Mouse (Mus musculus): Measurements from ENCODE around the gene Prkcg. TPM values are rescaled to one million over a fixed set of nuclear protein-coding genes. Genes with fewer than 3 reads are reported as not detected.

Prkcg gene
- polyA plus RNA-seq, 2 experiments = 0.17 to 1.6 TPM

DNA sequence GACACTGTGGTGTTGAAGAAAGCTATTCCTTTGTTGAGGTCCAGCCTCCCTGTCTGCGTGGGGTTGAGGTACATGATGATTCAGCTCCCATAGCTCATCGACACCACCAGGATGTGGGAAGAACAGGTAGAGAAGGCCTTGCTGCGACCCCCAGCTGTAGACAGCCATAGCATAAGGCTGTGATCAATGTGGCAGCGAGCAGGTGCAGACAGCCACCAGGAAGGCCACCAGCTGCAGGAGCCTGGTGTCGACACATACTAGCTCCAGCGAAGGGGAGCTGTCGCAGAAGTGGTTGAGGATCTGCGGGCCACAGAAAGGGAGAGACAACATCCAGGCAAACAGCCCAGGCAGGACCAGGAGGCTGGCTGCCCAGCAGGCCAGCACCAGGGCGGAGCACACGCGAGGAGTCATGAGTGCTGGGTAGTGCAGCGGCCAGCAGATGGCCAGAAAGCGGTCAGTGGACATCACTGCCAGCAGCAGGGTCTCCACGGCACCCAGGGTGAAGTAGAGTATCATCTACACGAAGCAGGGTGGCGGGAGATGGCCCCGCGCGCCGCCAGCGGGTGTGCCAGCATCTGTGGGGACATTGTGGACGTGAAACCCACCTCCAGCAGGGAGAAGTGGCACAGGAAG is 24.5 kb upstream of the Prkcg start:
- Histone ChIP-seq H3K4me3 (replicated peaks; ENCODE audit: low read length) (no peak overlapping the region), H3K4me2 (replicated peaks; ENCODE audit: low read depth, low read length, severe bottlenecking) (no peak overlapping the region)
- 33% methylated on average over 22 of the region's 22 CpGs for WGBS

DNA sequence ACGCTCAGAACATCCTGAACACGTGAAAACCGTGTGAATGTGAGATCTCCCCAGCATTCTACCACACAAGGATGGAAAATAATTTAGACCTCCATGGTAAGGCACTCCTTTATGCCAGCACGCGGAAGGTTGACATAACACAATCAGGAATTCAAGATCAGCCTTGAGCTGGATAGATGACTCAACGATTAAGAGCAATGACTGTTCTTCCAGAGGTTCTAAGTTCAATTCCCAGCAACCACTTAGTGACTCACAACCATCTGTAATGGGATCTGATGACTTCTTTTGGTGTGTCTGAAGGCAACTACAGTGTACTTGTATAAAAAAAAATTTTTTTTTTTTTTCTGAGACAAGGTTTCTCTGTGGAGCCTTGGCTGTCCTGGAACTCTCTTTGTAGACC is 23.7 kb upstream of the Prkcg start:
- no peak overlapping the region for H3K9ac ChIP-seq (ENCODE audit: low read depth, low read length, severe bottlenecking)
- no peaks in the 10 kb centered on the region for H3K27me3 ChIP-seq (ENCODE audit: control insufficient read depth, insufficient read depth, low read length)
- no peak overlapping the region for H3K4me2 ChIP-seq (replicated peaks; ENCODE audit: low read depth, low read length, severe bottlenecking)
- no peaks in the 10 kb centered on the region for H3K4me1 ChIP-seq (ENCODE audit: control insufficient read depth, insufficient read depth, low read length)
- no peaks in the 10 kb centered on the region for H3K9me3 ChIP-seq (ENCODE audit: control insufficient read depth, low read length)
- H3K36me3 ChIP-seq (ENCODE audit: control insufficient read depth, insufficient read depth, low read length) = no peaks in the 10 kb centered on the region
- ATAC-seq (ENCODE audit: low FRiP score, low read depth) = no peak
- DNase-seq (ENCODE audit: low spot score) = no peak
- H3K4me3 ChIP-seq (replicated peaks; ENCODE audit: low read length) = no peak overlapping the region
- 64% methylated on average over 6 of the region's 6 CpGs for WGBS
- no peak overlapping the region for H3K27ac ChIP-seq (replicated peaks; ENCODE audit: low read depth, low read length)
- TF ChIP-seq POLR2A (IDR thresholded peaks at IDR 0.05; ENCODE audit: borderline replicate concordance, extremely low read depth, insufficient read depth, insufficient read length) = no peak

More for the DNA sequence above, 24.5 kb upstream of the Prkcg start:
- H3K27me3 ChIP-seq (ENCODE audit: control insufficient read depth, insufficient read depth, low read length) = no peaks in the 10 kb centered on the region
- no peaks in the 10 kb centered on the region for H3K36me3 ChIP-seq (ENCODE audit: control insufficient read depth, insufficient read depth, low read length)
- no peak overlapping the region for H3K27ac ChIP-seq (replicated peaks; ENCODE audit: low read depth, low read length)
- no peak for TF ChIP-seq POLR2A (IDR thresholded peaks at IDR 0.05; ENCODE audit: borderline replicate concordance, extremely low read depth, insufficient read depth, insufficient read length)
- no peak for DNase-seq (ENCODE audit: low spot score)
- no peak for ATAC-seq (ENCODE audit: low FRiP score, low read depth)
- no peak overlapping the region for H3K9ac ChIP-seq (ENCODE audit: low read depth, low read length, severe bottlenecking)
- H3K9me3 ChIP-seq (ENCODE audit: control insufficient read depth, low read length) = no peaks in the 10 kb centered on the region
- no peaks in the 10 kb centered on the region for H3K4me1 ChIP-seq (ENCODE audit: control insufficient read depth, insufficient read depth, low read length)

DNA sequence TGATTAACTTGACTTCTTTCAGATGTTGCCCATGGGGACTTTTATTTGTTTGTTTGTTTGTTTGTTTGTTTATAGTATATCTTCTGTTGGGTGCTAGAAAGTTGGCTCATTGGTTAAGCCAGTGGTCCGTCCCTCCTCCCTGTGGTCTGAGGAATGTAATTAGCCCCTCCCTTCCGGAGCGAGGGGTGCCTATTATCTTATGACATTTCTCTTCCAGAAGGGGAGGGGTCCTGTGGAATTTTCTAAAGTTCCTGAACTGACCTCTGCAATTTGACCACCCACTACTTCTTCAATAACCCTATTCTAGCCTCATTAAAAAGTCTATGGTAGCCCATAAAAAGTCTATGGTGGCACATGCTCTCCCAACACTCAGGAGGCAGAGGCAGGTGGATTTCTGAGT is 21.7 kb upstream of the Prkcg start:
- DNase-seq (ENCODE audit: low spot score) (no peak), ATAC-seq (ENCODE audit: low FRiP score, low read depth) (no peak)
- H3K27me3 ChIP-seq (ENCODE audit: control insufficient read depth, insufficient read depth, low read length) = no peaks in the 10 kb centered on the region
- H3K4me3 ChIP-seq (replicated peaks; ENCODE audit: low read length) = no peak overlapping the region
- TF ChIP-seq POLR2A (IDR thresholded peaks at IDR 0.05; ENCODE audit: borderline replicate concordance, extremely low read depth, insufficient read depth, insufficient read length) = no peak
- no peaks in the 10 kb centered on the region for H3K36me3 ChIP-seq (ENCODE audit: control insufficient read depth, insufficient read depth, low read length)
- no peak overlapping the region for H3K9ac ChIP-seq (ENCODE audit: low read depth, low read length, severe bottlenecking)
- H3K4me1 ChIP-seq (ENCODE audit: control insufficient read depth, insufficient read depth, low read length) = no peaks in the 10 kb centered on the region
- no peak overlapping the region for H3K27ac ChIP-seq (replicated peaks; ENCODE audit: low read depth, low read length)
- 75% methylated on average over 3 of the region's 3 CpGs for WGBS
- H3K4me2 ChIP-seq (replicated peaks; ENCODE audit: low read depth, low read length, severe bottlenecking) = no peak overlapping the region
- H3K9me3 ChIP-seq (ENCODE audit: control insufficient read depth, low read length) = no peaks in the 10 kb centered on the region

DNA sequence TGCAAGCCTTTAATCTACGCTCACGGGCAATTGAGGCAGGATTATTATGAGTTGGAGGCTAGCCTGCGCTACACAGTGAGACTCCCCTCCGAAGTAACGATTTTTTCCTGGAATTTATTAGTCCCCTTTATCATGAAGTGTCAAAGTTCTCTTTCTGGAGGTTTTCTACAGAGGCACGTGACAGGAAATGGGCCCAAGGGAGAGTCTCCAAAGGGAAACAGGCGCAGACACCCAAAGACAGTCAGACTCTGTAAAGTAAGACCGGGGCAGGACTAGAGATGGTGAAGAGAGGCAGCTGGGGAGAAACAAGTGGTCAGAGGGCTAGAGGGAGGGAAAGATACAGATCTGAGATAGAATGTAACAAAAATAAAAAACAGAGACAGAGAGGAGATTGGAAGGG is 21.1 kb upstream of the Prkcg start:
- H3K36me3 ChIP-seq (ENCODE audit: control insufficient read depth, insufficient read depth, low read length) = no peaks in the 10 kb centered on the region
- no peak overlapping the region for H3K4me2 ChIP-seq (replicated peaks; ENCODE audit: low read depth, low read length, severe bottlenecking)
- no peak overlapping the region for H3K9ac ChIP-seq (ENCODE audit: low read depth, low read length, severe bottlenecking)
- H3K4me1 ChIP-seq (ENCODE audit: control insufficient read depth, insufficient read depth, low read length) = no peaks in the 10 kb centered on the region
- no peak overlapping the region for H3K27ac ChIP-seq (replicated peaks; ENCODE audit: low read depth, low read length)
- WGBS = 62% methylated on average over 8 of the region's 8 CpGs
- H3K27me3 ChIP-seq (ENCODE audit: control insufficient read depth, insufficient read depth, low read length) = no peaks in the 10 kb centered on the region
- no peaks in the 10 kb centered on the region for H3K9me3 ChIP-seq (ENCODE audit: control insufficient read depth, low read length)
- ATAC-seq (ENCODE audit: low FRiP score, low read depth) (no peak), DNase-seq (ENCODE audit: low spot score) (no peak)
- TF ChIP-seq POLR2A (IDR thresholded peaks at IDR 0.05; ENCODE audit: borderline replicate concordance, extremely low read depth, insufficient read depth, insufficient read length) = no peak
- H3K4me3 ChIP-seq (replicated peaks; ENCODE audit: low read length) = no peak overlapping the region

DNA sequence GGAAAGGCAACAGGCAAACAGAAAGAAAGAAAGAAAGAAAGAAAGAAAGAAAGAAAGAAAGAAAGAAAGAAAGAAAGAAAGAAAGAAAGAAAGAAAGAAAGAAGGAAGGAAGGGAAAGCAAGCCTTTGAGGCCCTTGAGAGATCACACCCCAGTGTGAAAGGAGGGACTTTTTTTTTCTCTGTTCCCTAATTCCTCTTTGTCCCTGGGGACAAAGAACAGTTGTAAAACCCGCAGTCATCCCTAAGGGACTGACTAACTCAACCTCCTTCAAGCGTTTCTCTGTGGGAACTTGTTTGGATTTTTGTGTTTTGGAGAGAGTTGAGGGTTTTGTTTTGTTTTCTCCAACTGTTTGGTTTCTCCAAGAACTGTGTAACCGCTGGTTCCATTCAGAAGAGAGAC is 20.7 kb upstream of the Prkcg start:
- TF ChIP-seq POLR2A (IDR thresholded peaks at IDR 0.05; ENCODE audit: borderline replicate concordance, extremely low read depth, insufficient read depth, insufficient read length) = no peak
- Histone ChIP-seq H3K36me3 (ENCODE audit: control insufficient read depth, insufficient read depth, low read length) (no peaks in the 10 kb centered on the region), H3K9ac (ENCODE audit: low read depth, low read length, severe bottlenecking) (no peak overlapping the region), H3K9me3 (ENCODE audit: control insufficient read depth, low read length) (no peaks in the 10 kb centered on the region), H3K4me2 (replicated peaks; ENCODE audit: low read depth, low read length, severe bottlenecking) (no peak overlapping the region), H3K4me3 (replicated peaks; ENCODE audit: low read length) (no peak overlapping the region), H3K27ac (replicated peaks; ENCODE audit: low read depth, low read length) (no peak overlapping the region), H3K4me1 (ENCODE audit: control insufficient read depth, insufficient read depth, low read length) (no peaks in the 10 kb centered on the region), H3K27me3 (ENCODE audit: control insufficient read depth, insufficient read depth, low read length) (no peaks in the 10 kb centered on the region)
- DNase-seq (ENCODE audit: low spot score) (no peak), ATAC-seq (ENCODE audit: low FRiP score, low read depth) (no peak)
- 29% methylated on average over 3 of the region's 3 CpGs for WGBS
